Mouse (Mus musculus) mouse embryonic stem cell (cell line): ENCODE measurements around the gene Slc22a5.
"Not testable (repeated sequence)": the region's sequence is repeated elsewhere in the genome, so short reads cannot be mapped to it uniquely, and the experiment has no call there.

Experiments used
- in situ Hi-C, 2 experiments: fragments of 300-500 bp; cut with MboI; formaldehyde crosslinking; loops; 1 replicate in 1 of 2; 3 replicates in 1 of 2; pipeline ENCODE4 v1.14.3; 2019 to 2020; ENCODE audit warnings: low sequenced_read_pairs in 2 of 2, low pct_unique_long_range_greater_than_20kb in 1 of 2, mixed read lengths in 1 of 2; ENCODE audit not compliant: unreplicated experiment in 1 of 2

Gene Slc22a5

GRCm38 (mm10) chr11:53890906-53891504, 455 bp downstream of the Slc22a5 start:
- in situ Hi-C loops, result no loop called here

DNA sequence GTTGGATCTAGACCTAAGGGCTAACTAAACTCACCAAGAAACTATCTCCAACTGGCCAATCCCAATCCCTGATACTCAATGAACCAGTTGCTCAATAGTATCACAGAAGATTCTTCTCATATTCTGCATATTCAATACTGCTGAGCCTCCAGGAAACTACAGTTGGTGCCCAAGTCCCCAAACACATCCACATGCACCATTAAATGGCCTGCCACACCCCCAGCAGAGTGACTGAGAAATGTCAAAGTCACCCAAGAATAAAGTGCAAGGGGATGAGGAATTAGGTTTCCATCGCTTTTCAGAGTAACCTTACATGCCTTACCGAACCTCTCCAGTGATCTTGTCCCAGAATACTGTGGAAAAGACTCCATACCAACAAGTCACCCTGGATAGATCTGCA, 1.2 kb downstream of the Slc22a5 start:
- in situ Hi-C loops, result no loop called here

- in situ Hi-C loops, result no loop called here
Measured at GRCm38 (mm10) chr11:53889091-53889645, 2.3 kb downstream of the Slc22a5 start.

DNA sequence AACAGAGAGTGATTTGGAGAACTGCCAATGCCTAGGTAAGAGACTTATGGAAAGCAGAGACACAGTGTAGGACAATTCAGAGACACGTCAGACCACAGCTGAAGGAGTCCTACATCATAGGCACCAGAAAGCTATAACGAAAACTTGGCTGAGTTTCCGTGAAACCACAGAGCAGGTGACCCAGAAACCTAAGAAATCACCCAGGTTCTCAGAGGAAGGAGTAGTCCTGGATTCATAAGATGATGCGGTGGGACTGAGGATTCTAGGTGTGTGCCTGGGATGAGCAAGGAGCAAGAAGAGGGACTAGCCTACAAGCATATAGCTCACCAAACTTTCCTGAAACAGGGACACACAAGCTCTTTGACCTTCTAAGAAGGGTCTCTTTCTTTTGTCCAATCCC, 3.2 kb downstream of the Slc22a5 start:
- in situ Hi-C loops, result no loop called here

GRCm38 (mm10) chr11:53883287-53883686, 8.2 kb downstream of the Slc22a5 start:
- in situ Hi-C loops, result no loop called here

DNA sequence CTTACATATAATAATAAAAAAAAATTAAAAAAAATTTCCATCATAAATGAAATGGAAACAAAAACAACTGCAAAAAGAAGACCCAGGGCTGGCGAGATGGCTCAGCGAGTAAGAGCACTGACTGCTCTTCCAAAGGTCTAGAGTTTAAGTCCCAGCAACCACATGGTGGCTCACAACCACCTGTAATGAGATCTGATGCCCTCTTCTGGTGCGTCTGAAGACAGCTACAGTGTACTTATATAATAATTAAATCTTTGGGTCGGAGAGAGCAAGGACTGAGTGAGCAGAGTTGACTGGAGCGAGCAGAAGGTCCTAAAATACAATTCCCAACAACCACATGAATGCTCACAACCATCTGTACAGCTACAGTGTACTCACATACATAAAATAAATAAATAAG, 13.4 kb downstream of the Slc22a5 start:
- in situ Hi-C loops, result not testable (repeated sequence)

- in situ Hi-C loops, result no loop called here
Measured at GRCm38 (mm10) chr11:53876488-53876887, 15.0 kb downstream of the Slc22a5 start.

- in situ Hi-C loops, result no loop called here
Measured at GRCm38 (mm10) chr11:53874706-53875105, 16.8 kb downstream of the Slc22a5 start.

GRCm38 (mm10) chr11:53873909-53874704, 17.4 kb downstream of the Slc22a5 start:
- in situ Hi-C loops, result not testable (repeated sequence)

GRCm38 (mm10) chr11:53871786-53872507, 19.5 kb downstream of the Slc22a5 start:
- in situ Hi-C loops, result no loop called here

DNA sequence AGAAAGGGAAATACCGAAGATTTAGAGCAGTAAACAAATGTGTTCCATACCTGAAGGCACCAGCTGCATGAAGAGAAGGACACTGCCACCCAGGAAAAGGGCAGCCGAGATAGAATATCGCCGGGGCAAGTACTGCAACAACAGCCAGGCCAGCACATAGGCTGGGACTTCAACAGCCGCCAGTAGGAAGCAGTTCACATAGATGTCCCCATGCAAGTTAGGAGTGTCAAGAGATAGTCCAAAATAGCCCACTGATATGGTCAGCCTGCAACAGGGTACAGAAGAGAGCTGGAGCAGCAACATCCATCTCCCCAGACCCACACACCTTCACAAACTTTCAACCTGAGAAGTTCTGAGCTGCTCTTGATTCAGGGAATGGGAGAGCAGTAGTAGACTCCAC, 22.3 kb downstream of the Slc22a5 start:
- in situ Hi-C loops, result no loop called here

- in situ Hi-C loops, result not testable (repeated sequence)
Measured at GRCm38 (mm10) chr11:53868323-53868722, 23.1 kb downstream of the Slc22a5 start.

GRCm38 (mm10) chr11:53864724-53865310, 26.6 kb downstream of the Slc22a5 start:
- in situ Hi-C loops, result not testable (repeated sequence)

- in situ Hi-C loops, result not testable (repeated sequence)
Measured at GRCm38 (mm10) chr11:53860944-53861343, 30.5 kb downstream of the Slc22a5 start.

GRCm38 (mm10) chr11:53858761-53859580, 32.5 kb downstream of the Slc22a5 start, which contains the start of gene Gm12216:
Gene Gm12216 (minus strand): TSS chr11:53859256.
- in situ Hi-C loops, result not testable (repeated sequence)

GRCm38 (mm10) chr11:53858058-53858760, 33.3 kb downstream of the Slc22a5 start:
- in situ Hi-C loops, result no loop called here

DNA sequence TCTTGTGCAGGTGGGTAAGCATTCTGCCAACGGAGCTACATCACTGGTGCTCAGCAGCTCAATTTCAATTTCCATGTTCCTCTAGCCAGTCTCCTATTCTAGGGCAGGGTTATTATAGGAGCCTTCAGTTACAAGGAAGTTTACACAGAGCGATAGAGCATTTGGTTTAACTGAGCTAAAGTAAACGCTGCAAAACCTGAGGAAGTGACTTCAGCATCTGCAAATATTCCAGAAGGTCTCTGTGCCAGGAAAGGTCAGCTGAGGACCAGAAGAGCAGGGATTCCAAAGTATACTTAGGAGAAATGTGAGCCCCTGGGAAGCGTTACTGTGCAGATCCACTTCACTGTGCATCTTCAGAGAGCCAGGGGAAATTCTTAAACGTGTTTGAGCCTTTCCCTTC, 37.8 kb downstream of the Slc22a5 start:
- in situ Hi-C loops, result loop anchor here in 1 of 2 experiments (5.0 kb wide), 1 partner anchor 106 kb away; no protein-coding TSS in a partner anchor
